Mouse (Mus musculus) brain, embryonic 14.5 days (tissue): ENCODE results near the gene Adh1.

Experiments used
- CTCF ChIP-seq: fragments of 200-500 bp; IDR thresholded peaks from 2 replicates; pipeline ENCODE4 v1.5.1; 2012; ENCODE audit warnings: inconsistent platforms, mild to moderate bottlenecking, moderate library complexity, borderline replicate concordance; ENCODE audit not compliant: insufficient read depth, insufficient read length; ENCODE audit errors: extremely low read depth
- POLR2A ChIP-seq: fragments of 200-500 bp; IDR thresholded peaks from 2 replicates; pipeline ENCODE4 v1.6.1; 2012; ENCODE audit warnings: mild to moderate bottlenecking, inconsistent platforms, borderline replicate concordance; ENCODE audit not compliant: poor library complexity, insufficient read depth, insufficient read length, severe bottlenecking; ENCODE audit errors: extremely low read depth

- no peak for TF ChIP-seq CTCF
- no peak for TF ChIP-seq POLR2A
These were observed 14.3 kb downstream of the Adh1 start for GRCm38 (mm10) chr3:138275100-138275499.
